Mouse (Mus musculus) heart, adult 18-20 months (tissue): ENCODE measurements at regions not wholly inside any gene's neighbourhood (a gene's known extent, or its start where the extent isn't known, plus 50 kb on each side); places are given as distances from the start of the nearest gene placed in this dataset.

ENCODE experiments used
- DNase-seq, 2 experiments: peaks; one replicate each; pipeline ENCODE4 v3.0.0; 2021 to 2022; ENCODE audit warnings: mixed read lengths in 1 of 2

GRCm38 (mm10) chr13:59874137-59874931 lies 51.4 kb upstream of the Tut7 start:
- no peak for DNase-seq
